Mouse (Mus musculus) liver, adult 2 months (tissue): Measurements from ENCODE around the gene Fut4.

ENCODE experiments used
- CTCF ChIP-seq: fragments of 200-500 bp; IDR thresholded peaks from 2 replicates; pipeline ENCODE4 v1.5.1; 2011; ENCODE audit warnings: low read depth, low read length, control low read depth
- POLR2A ChIP-seq: fragments of 200-500 bp; IDR thresholded peaks from 2 replicates; pipeline ENCODE4 v1.6.1; 2011; ENCODE audit warnings: low read length, control low read depth; ENCODE audit not compliant: insufficient read depth; ENCODE audit errors: extremely low read depth

GRCm38 (mm10) chr9:14739498-14740150 lies 12.6 kb downstream of the Fut4 start:
- TF ChIP-seq POLR2A = no peak
- TF ChIP-seq CTCF = no peak
